Comparison of ENCODE assay signal across 8 mouse cellular contexts in the genomic region with DNA sequence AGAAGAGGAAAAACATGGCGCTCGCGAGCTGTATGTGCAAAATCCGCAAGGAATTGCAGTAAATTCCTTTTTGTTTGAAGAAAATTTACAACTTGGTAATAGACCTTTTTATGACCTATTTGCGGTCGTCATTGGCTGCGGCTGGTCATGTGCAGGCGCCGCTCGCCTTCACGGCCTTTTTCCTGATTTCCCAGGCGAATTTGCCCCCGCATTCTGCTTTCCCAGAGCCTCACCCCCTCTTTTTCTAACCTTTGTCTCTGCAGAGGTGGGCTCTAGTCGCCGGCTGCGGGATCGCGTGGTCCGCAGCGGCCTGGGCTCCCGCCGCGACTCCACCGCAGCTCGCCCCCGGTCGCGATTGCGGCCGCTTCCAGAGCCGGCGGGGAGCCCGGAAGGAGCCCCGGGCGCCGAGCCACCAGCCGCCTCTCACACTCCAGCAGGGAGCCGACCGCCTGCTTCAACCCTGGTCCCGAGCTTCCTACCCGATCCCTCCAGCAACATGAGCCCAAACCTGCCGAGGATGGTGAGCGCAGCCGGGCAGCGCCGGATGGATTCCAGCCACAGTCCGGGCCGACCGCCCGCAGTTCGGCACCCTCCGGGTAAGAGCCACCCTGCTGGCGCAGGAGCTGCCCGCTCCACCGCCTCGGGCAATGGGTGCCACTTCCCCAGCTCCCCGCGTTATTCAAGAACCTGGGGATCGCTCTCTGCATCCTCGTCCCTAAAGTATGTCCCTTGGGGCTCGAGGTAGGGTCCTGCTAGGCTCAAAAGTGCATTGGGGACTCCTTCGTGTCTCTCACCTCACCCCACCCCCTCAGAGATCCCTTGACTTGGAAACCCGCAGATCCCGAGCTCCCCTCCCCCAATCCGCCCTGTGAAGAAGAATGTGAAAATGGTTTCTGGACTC. TPM values are rescaled to one million over a fixed set of nuclear protein-coding genes. Genes with fewer than 3 reads are reported as not detected.
DNase-seq lines count a peak whose midpoint lies in the region; ATAC-seq and TF ChIP-seq lines count a peak whose summit lies in the region.

TSS of gene Hoxd3 (plus strand) at position 207 of the 901 bp plus-strand sequence.
TSS of gene Hoxd4 (plus strand) at position 209 of the 901 bp plus-strand sequence.

- no peaks in the 10 kb centered on the region for H3K9me3 ChIP-seq in heart, embryonic 15.5 days (replicated peaks)

- no peak for TF ChIP-seq CTCF in small intestine, adult 2 months (IDR thresholded peaks at IDR 0.05; ENCODE audit: extremely low read depth, insufficient read length, insufficient replicate concordance, low read depth, low read length)

- 0 out of 2 replicates have a peak within 1 kb of the TSS, but pooled peaks have one; percentile 7 for H3K9ac ChIP-seq in heart, embryonic 15.5 days

- H3K4me1 ChIP-seq in heart, embryonic 15.5 days (replicated peaks) = peaks cover 16% of the 10 kb centered on the region
- H3K4me1 ChIP-seq in small intestine, adult 2 months (ENCODE audit: control insufficient read depth, insufficient read depth, insufficient read length, low read length) = peaks cover 4% of the 10 kb centered on the region

- no peaks in the 10 kb centered on the region for H3K36me3 ChIP-seq in heart, embryonic 15.5 days
- H3K36me3 ChIP-seq in small intestine, adult 2 months (ENCODE audit: control insufficient read depth, insufficient read depth, low read length) = no peaks in the 10 kb centered on the region

- no peak within 1 kb of the TSS for H3K27ac ChIP-seq in heart, embryonic 15.5 days
- H3K27ac ChIP-seq in small intestine, adult 2 months (ENCODE audit: insufficient read depth, low read depth, low read length) = no peak within 1 kb of the TSS

- DNase-seq in Muller cell, postnatal 12 days (ENCODE audit: inconsistent ontology term) = peak; percentile 39
- peak; percentile 74 to 82 for DNase-seq in adrenal gland, postnatal 36 days
- peak; percentile 80 to 88 for DNase-seq in kidney, postnatal 4 days
- DNase-seq in right cerebral cortex, adult 18-20 months = no peak
- no peak for DNase-seq in MN1 (ENCODE audit: low spot score)
- DNase-seq in cerebellum, adult 9-10 months = no peak

- peaks cover 97% of the 10 kb centered on the region for H3K27me3 ChIP-seq in heart, embryonic 15.5 days
- peaks cover 57% of the 10 kb centered on the region for H3K27me3 ChIP-seq in small intestine, adult 2 months (ENCODE audit: control insufficient read depth, insufficient read depth, low read length)

- peak within 1 kb of the TSS; percentile 63 for H3K4me2 ChIP-seq in heart, embryonic 15.5 days

- peak within 1 kb of the TSS; percentile 45 for H3K4me3 ChIP-seq in heart, embryonic 15.5 days
- peak within 1 kb of the TSS; percentile 66 for H3K4me3 ChIP-seq in small intestine, adult 2 months (ENCODE audit: low read depth, low read length)

- peak; percentile 35 for ATAC-seq in heart, embryonic 15.5 days (replicated peaks; ENCODE audit: insufficient number of reproducible peaks, insufficient read depth, low FRiP score, low read depth)

- under 1% methylated on average over 65 of the region's 65 CpGs for WGBS in heart, embryonic 15.5 days
- WGBS in small intestine, adult 2 months = 1% methylated on average over 65 of the region's 65 CpGs

- TF ChIP-seq POLR2A in small intestine, adult 2 months (IDR thresholded peaks at IDR 0.05; ENCODE audit: low read depth, low read length) = no peak

RNA-seq across cellular contexts. Expression of gene Hoxd3, which starts in this region (rescaled TPM):
- total RNA-seq in adrenal gland, postnatal 36 days (2021) = under 1 TPM; 0.17 to 0.36 TPM
- polyA plus RNA-seq in heart, embryonic 15.5 days (2015; fragmentation: Nextera tagmentation; extraction: Ambion mirVana) = 0.29 and 1.0 TPM in 2 replicates
- 0.42 and 0.48 TPM in 2 replicates for polyA plus RNA-seq in small intestine, adult 2 months (2012; rRNA removed)

RNA-seq across cellular contexts. Expression of gene Hoxd4, which starts in this region (rescaled TPM):
- total RNA-seq in adrenal gland, postnatal 36 days (2021) = 10 to 100 TPM; 13.6 to 15.5 TPM
- 0.09 and 0.15 TPM in 2 replicates for polyA plus RNA-seq in heart, embryonic 15.5 days (2015; fragmentation: Nextera tagmentation; extraction: Ambion mirVana)
- 1.2 and 2.9 TPM in 2 replicates for polyA plus RNA-seq in small intestine, adult 2 months (2012; rRNA removed)

Comparison
In these comparisons a context has a peak if more than half of its experiments do, and no peak if none do; other contexts are left out.
1. DNase-seq: peak in Muller cell, postnatal 12 days (single experiment), adrenal gland, postnatal 36 days (2 of 2) and kidney, postnatal 4 days (2 of 2); none in right cerebral cortex, adult 18-20 months (single experiment), MN1 (single experiment) and cerebellum, adult 9-10 months (single experiment).